Mouse (Mus musculus) ovary, postnatal 36 days (tissue): ENCODE results near the gene Ube2e3.

Experiments used
- DNase-seq: peaks from one replicate; pipeline ENCODE4 v3.0.0; 2022; ENCODE audit warnings: low spot score, mixed read lengths

Ube2e3 gene

GRCm38 (mm10) chr2:78882743-78883433 lies 15.0 kb downstream of the Ube2e3 start:
- no peak for DNase-seq

GRCm38 (mm10) chr2:78886446-78886845 lies 18.5 kb downstream of the Ube2e3 start:
- no peak for DNase-seq

- DNase-seq, result no peak
Measured at GRCm38 (mm10) chr2:78888190-78888589, 20.3 kb downstream of the Ube2e3 start.

DNA sequence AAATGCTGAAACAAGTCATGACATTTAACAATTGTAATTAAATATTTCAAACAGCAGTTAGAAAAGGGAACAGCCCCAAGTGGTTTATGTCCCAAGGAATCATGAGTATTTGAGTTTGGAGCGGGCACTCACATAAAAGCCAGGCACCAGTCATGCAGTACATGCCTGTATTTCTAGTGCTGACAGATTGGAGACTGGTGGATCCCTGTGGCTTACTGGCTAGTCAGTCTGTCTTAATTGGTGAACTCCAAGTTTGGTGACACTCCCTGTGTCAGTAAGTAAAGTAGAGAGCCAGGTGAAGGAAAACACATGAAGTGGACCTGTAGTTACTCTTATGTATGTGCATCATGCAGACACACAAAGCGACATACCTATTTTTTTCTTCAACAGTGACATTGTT lies 27.3 kb downstream of the Ube2e3 start:
- no peak for DNase-seq

- no peak for DNase-seq
Measured at GRCm38 (mm10) chr2:78905916-78906315, 38.0 kb downstream of the Ube2e3 start.

DNA sequence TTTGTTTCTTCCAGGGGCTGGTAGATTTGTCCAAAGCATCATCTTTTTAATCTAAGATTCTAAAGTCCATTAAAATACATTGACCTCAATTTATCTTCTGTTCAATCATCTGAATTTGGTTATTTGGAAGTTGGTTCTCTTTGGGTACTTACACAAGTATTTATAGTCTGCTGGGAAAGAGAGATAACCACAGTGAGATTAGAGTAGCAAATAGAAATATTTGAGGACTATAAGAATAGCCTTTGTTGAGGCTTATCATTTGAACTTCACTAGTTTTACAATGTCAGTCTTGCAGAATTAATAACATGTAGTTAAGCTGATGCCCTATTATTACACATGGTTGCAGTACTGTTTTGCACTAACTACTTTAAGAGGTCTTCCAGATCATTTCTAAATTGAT lies 43.6 kb downstream of the Ube2e3 start:
- DNase-seq, result no peak

DNA sequence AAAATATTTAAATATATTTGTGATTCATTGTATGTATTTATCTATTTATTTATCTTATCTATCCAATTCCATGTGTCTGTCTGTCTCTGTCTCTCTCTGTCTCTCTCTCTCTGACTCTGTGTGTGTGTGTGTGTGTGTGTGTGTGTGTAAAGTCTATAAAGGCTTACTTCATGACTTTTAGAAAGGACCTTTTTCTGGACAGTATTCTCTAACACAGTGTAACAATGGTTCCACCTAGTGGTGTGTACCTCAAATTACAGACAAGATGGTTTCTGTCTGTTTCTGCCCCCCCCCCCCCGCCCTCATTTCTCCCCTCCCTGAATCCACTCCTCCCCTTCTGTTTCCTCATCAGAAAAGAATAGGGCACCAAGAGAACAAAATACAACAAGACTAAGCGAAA lies 46.9 kb downstream of the Ube2e3 start:
- no peak for DNase-seq

- DNase-seq, result no peak
Measured at GRCm38 (mm10) chr2:78922980-78923674, 55.2 kb downstream of the Ube2e3 start.

GRCm38 (mm10) chr2:78925807-78926206 lies 57.9 kb downstream of the Ube2e3 start:
- no peak for DNase-seq

DNA sequence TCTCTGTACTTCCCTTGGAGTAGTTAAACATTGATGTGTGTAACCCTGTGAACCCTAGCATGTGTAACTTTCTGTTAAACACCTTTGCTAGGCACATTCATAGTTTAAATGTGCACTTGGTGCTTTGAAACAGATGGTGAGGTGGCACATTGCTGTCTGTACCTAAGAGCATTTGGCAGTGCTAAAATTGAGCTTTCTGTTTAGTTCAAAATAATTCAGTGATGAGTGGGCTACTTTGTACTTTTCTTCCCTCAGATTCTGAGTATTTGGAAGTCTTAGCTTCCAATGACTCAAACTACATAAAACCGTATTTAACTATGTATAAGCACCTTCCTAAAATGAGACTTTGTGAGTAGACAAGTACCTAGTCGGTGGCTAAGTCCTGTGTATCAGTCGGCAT lies 59.7 kb downstream of the Ube2e3 start:
- no peak for DNase-seq

- DNase-seq, result no peak
Measured at GRCm38 (mm10) chr2:78928080-78928479, 60.2 kb downstream of the Ube2e3 start.

DNA sequence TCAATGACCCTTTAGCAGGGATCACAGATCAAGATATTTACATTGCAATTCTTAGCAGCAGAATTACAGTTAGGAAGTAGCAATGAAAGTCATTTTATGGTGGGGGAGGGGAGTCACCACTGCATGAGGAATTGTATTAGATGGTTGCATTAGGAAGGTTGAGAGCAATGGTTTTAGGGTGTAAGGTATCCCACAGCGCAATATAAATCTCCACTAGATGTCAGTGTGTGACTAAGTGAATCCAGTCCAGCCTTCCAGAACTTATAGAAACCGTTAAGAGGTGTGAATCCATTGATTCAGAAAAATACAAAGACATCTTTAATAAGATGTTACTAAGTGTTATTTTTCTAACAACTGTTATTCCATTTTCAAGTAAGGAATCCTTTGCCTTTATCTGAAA lies 63.4 kb downstream of the Ube2e3 start:
- DNase-seq, result no peak

DNA sequence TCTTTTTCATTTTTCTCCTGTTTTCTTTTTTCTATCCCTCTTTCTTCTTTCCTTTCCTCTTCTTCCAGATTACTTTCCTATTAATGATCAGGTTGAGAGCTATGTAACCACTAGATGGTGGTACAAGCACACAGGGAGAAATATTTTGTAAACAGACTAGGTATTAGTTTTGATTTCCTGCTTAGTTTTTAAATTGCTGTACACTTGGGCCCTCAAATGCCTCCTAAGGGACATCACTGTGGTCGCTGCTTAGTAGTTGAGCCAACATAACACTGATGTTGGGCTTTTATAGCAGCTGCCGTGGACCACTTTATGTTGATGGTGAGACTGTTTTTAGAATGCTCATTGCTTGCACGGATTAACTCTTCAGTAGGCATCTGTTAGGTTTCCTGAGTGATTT lies 91.5 kb downstream of the Ube2e3 start:
- DNase-seq, result no peak

- no peak for DNase-seq
Measured at GRCm38 (mm10) chr2:78960288-78960687, 92.4 kb downstream of the Ube2e3 start.

- no peak for DNase-seq
Measured at GRCm38 (mm10) chr2:78961023-78961422, 93.1 kb downstream of the Ube2e3 start.

DNA sequence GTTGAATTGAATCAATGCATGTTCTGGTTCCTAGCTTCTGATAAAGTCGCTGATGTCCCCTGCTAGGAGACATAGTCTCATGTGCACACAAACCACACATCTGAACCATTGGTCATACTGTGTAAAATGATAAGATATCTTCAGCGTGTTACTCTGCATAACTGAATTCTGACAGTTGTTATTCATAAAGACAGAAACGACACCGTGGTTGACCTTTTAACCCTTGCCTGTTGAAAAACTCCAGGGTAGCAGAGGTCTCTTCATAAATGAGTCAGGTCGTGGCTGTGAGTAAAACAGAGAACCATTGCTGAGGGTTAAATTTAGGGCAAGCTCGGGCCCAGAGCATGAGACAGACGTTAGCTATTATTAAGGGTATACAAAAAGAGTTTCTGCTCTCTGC lies 93.7 kb downstream of the Ube2e3 start:
- no peak for DNase-seq

DNA sequence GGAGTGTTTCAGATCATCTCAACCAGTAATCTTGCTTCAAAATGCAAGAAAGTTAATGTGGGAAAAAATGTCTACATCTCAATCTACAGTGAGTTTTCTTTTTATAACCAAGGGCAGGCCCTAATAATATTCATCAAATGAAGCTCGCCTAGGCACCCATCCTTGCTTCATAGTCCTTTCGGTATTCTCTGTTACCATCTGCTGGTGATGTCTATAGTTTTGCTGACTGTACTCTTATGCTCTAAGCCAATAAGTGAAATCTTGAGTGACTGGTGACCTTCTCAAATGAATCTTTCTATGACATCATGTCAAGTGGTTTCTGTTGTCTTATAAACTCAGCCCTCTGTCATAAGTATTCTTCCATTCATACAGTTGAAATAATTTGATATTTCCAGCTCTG lies 97.1 kb downstream of the Ube2e3 start:
- DNase-seq, result no peak

- no peak for DNase-seq
Measured at GRCm38 (mm10) chr2:78965396-78965795, 97.5 kb downstream of the Ube2e3 start.

DNA sequence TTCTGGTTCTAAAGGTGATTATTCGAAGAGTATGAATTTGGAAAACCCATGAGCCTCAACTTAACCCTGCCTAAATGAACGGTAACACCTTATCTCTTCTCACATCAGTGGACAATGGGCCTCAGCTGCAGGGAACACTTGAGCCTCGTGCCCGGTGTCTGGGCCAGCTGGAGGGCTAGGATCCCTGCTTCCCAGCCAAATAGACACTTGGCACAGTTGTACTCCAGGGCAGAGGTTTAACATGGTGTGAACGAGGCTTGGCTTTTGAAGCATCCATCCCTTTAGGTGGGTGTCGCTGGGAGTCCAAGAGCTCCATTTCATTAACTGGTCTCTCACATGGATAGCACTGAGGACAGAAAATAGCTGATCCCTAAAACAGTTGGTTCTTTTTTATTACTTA lies 102.2 kb downstream of the Ube2e3 start:
- DNase-seq, result no peak
